27 mouse cellular contexts compared by ENCODE assay signal in the genomic region with DNA sequence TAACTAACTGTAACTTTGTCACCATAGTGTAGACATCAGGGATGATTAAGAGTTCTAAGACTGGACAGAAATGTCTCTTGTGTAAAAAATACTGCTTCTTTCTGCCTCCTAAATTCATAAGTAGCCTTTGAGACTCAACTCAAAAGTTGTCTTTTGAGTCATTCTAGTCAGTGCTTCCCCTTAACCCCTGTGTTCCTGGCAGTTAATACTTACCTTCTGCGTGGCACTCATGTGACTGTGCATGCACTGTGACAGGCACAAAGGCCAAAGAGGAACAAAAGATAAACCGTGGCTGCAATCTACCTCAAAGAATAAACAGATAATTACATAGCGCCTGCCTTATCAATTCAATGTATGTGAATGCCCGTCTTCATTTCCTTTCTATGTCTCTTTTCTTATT. TPM values are rescaled to one million over a fixed set of nuclear protein-coding genes. Genes with fewer than 3 reads are reported as not detected.
"Had no signal": no experiment of that assay in that cellular context is flagged by ENCODE, and none has a peak within 500 bp of the region (broad histone marks: within the 10 kb centered on the region; RNA-seq: fewer than 3 reads in every experiment).

No protein-coding gene starts in this region.

- H3K4me1 ChIP-seq: midbrain, embryonic 10.5 days; midbrain, embryonic 12.5 days; neural tube, embryonic 13.5 days; neural tube, embryonic 15.5 days had no signal

- ATAC-seq: midbrain, embryonic 16.5 days had no signal

- H3K4me3 ChIP-seq: midbrain, embryonic 10.5 days; midbrain, embryonic 12.5 days; myocyte; neural tube, embryonic 13.5 days; neural tube, embryonic 15.5 days had no signal

- DNase-seq: lung, adult 18-20 months; lung, embryonic 14.5 days; lung, postnatal 10 days; lung, postnatal 4 days; midbrain, embryonic 14.5 days; right cerebral cortex, adult 18-20 months; right cerebral cortex, postnatal 25 days; right cerebral cortex, postnatal 4 days; spleen, adult 18-20 months; thymus, adult 18-20 months; thymus, postnatal 14 days; thymus, postnatal 36 days had no signal

- H3K9me3 ChIP-seq: midbrain, embryonic 10.5 days; midbrain, embryonic 12.5 days; neural tube, embryonic 13.5 days; neural tube, embryonic 15.5 days had no signal

- H3K36me3 ChIP-seq: midbrain, embryonic 10.5 days; midbrain, embryonic 12.5 days; neural tube, embryonic 13.5 days; neural tube, embryonic 15.5 days had no signal

- H3K27me3 ChIP-seq: midbrain, embryonic 12.5 days; neural tube, embryonic 13.5 days; neural tube, embryonic 15.5 days had no signal

- H3K4me2 ChIP-seq: lung, embryonic 14.5 days; midbrain, embryonic 12.5 days; neural tube, embryonic 13.5 days; neural tube, embryonic 15.5 days had no signal

- H3K9ac ChIP-seq: lung, embryonic 14.5 days; midbrain, embryonic 12.5 days; neural tube, embryonic 13.5 days; neural tube, embryonic 15.5 days had no signal

- H3K27ac ChIP-seq: midbrain, embryonic 10.5 days; midbrain, embryonic 12.5 days; neural tube, embryonic 13.5 days; neural tube, embryonic 15.5 days had no signal

RNA-seq across cellular contexts. Expression of a gene that starts 0.7 kb away (rescaled TPM):
- total RNA-seq: megakaryocyte, adult 5-6 weeks; megakaryocyte-erythroid progenitor cell, adult 5-6 weeks had no signal
- polyA plus RNA-seq: liver, embryonic 16.5 days; lung, embryonic 14.5 days; lung, embryonic 16.5 days; midbrain, embryonic 10.5 days; midbrain, embryonic 12.5 days; midbrain, embryonic 14.5 days; midbrain, embryonic 16.5 days; myocyte; neural tube, embryonic 11.5 days; neural tube, embryonic 13.5 days; neural tube, embryonic 15.5 days; small intestine, adult 2 months; stomach, embryonic 14.5 days; stomach, embryonic 16.5 days; thymus, postnatal 0 days had no signal

RNA-seq across cellular contexts. Expression of a gene that starts 18.4 kb away (rescaled TPM):
- total RNA-seq: megakaryocyte, adult 5-6 weeks; megakaryocyte-erythroid progenitor cell, adult 5-6 weeks had no signal
- polyA plus RNA-seq: lung, embryonic 14.5 days; midbrain, embryonic 10.5 days; midbrain, embryonic 12.5 days; midbrain, embryonic 14.5 days; midbrain, embryonic 16.5 days; myocyte; neural tube, embryonic 11.5 days; neural tube, embryonic 13.5 days; stomach, embryonic 14.5 days; thymus, postnatal 0 days had no signal

RNA-seq across cellular contexts. Expression of a gene that starts 55.4 kb away (rescaled TPM):
- total RNA-seq: megakaryocyte, adult 5-6 weeks; megakaryocyte-erythroid progenitor cell, adult 5-6 weeks had no signal
- polyA plus RNA-seq: lung, embryonic 14.5 days; neural tube, embryonic 11.5 days; stomach, embryonic 14.5 days had no signal
